Mouse (Mus musculus) gastrocnemius, postnatal 4 days (tissue): ENCODE data around the gene Nap1l5. TPM values are rescaled to one million over a fixed set of nuclear protein-coding genes. Genes with fewer than 3 reads are reported as not detected.

Experiments used
- DNase-seq, 2 experiments: peaks; one replicate each; pipeline ENCODE4 v3.0.0; 2021 to 2022; ENCODE audit warnings: low spot score in 2 of 2, mixed read lengths in 2 of 2
- long read RNA-seq, 2 experiments: library from polyadenylated mRNA; stranded (forward); transcript quantifications; one replicate each; pipeline ENCODE4 v2.0.0; 2021
- total RNA-seq, 2 experiments: library from RNA; stranded (reverse); gene quantifications; 2 replicates each; pipeline ENCODE4 v1.2.3; 2021

The Nap1l5 gene
- total RNA-seq = under 1 TPM; 0.65 to 0.93 TPM
- long read RNA-seq, experiment 1, partial matches to known transcripts = 0 of 2 reads
- long read RNA-seq, experiment 1, other reads (novel, unspliced or antisense) = 0 of 2 reads
- long read RNA-seq, experiment 2 = 0 reads

GRCm38 (mm10) chr6:58906852-58907261 is at the start of gene Nap1l5:
TSS of gene Nap1l5 (minus strand) at chr6:58907076.
- DNase-seq = peak in 1 of 2 experiments; percentile 10

- no peak for DNase-seq
These were observed 44.5 kb upstream of the Nap1l5 start for GRCm38 (mm10) chr6:58951128-58951992.

GRCm38 (mm10) chr6:58950410-58950809 is 43.5 kb upstream of the Nap1l5 start:
- no peak for DNase-seq

GRCm38 (mm10) chr6:58946840-58947239 is 40.0 kb upstream of the Nap1l5 start:
- DNase-seq = no peak

- DNase-seq = no peak
These were observed 39.4 kb upstream of the Nap1l5 start for GRCm38 (mm10) chr6:58946246-58946645.

GRCm38 (mm10) chr6:58943958-58944357 is 37.1 kb upstream of the Nap1l5 start:
- DNase-seq = no peak

- no peak for DNase-seq
These were observed 35.4 kb upstream of the Nap1l5 start for GRCm38 (mm10) chr6:58942276-58942675.

- no peak for DNase-seq
These were observed 30.9 kb upstream of the Nap1l5 start for GRCm38 (mm10) chr6:58937726-58938125.

- no peak for DNase-seq
These were observed 27.3 kb upstream of the Nap1l5 start for GRCm38 (mm10) chr6:58934144-58934543.

GRCm38 (mm10) chr6:58933189-58933913 is 26.5 kb upstream of the Nap1l5 start:
- DNase-seq = no peak

GRCm38 (mm10) chr6:58932515-58933188 is 25.8 kb upstream of the Nap1l5 start:
- DNase-seq = no peak

- no peak for DNase-seq
These were observed 24.3 kb upstream of the Nap1l5 start for GRCm38 (mm10) chr6:58931149-58931548.

GRCm38 (mm10) chr6:58929911-58930431 is 23.1 kb upstream of the Nap1l5 start:
- no peak for DNase-seq

GRCm38 (mm10) chr6:58927881-58928280 is 21.0 kb upstream of the Nap1l5 start:
- DNase-seq = no peak

GRCm38 (mm10) chr6:58922511-58922910 is 15.6 kb upstream of the Nap1l5 start:
- DNase-seq = no peak

- DNase-seq = no peak
These were observed 14.7 kb upstream of the Nap1l5 start for GRCm38 (mm10) chr6:58921623-58922022.

- no peak for DNase-seq
These were observed 13.9 kb upstream of the Nap1l5 start for GRCm38 (mm10) chr6:58920735-58921134.

GRCm38 (mm10) chr6:58916498-58916897 is 9.6 kb upstream of the Nap1l5 start:
- DNase-seq = no peak

- DNase-seq = no peak
These were observed 7.1 kb upstream of the Nap1l5 start for GRCm38 (mm10) chr6:58913971-58914370.

GRCm38 (mm10) chr6:58913551-58913950 is 6.7 kb upstream of the Nap1l5 start:
- DNase-seq = no peak

GRCm38 (mm10) chr6:58912842-58913241 is 6.0 kb upstream of the Nap1l5 start:
- DNase-seq = no peak
